Mouse (Mus musculus): ENCODE measurements around the gene Ralbp1. TPM values are rescaled to one million over a fixed set of nuclear protein-coding genes. Genes with fewer than 3 reads are reported as not detected.

The Ralbp1 gene
- polyA plus RNA-seq, 1 experiment from 2014 or later: 57.8 TPM

DNA sequence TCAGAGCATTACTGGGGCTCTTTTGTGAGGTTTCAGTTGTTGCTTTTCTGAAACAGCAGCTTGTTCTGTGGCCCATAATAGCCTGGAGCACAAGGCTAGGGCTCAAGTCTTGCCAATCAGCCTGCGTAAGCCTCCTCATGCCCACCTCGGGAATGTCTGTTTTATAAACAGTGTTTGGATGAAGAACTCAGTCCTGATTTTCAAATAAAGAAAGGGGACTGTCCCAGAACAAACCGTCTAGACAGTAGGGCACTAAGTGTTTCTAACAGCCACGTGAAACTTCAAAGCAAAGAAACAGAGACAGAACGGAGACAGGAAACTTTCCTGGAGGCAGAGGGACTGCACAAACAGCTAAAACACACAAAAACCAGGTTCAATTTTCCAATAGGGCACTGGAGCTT lies 14.0 kb downstream of the Ralbp1 start:
- no peak overlapping the region for H3K4me2 ChIP-seq
- no peaks in the 10 kb centered on the region for H3K27me3 ChIP-seq
- 0 out of 2 replicates have a peak, but pooled peaks cover 3% of the 10 kb centered on the region for H3K9me3 ChIP-seq
- H3K4me1 ChIP-seq (replicated peaks): peaks cover 14% of the 10 kb centered on the region
- no peak overlapping the region for H3K4me3 ChIP-seq (replicated peaks)
- no peak for ATAC-seq (ENCODE audit: insufficient number of reproducible peaks, insufficient read depth, low FRiP score, low TSS enrichment, low read depth)
- no peak overlapping the region for H3K9ac ChIP-seq (replicated peaks)
- peaks cover 12% of the 10 kb centered on the region; the same call in 1 of the 2 replicates for H3K36me3 ChIP-seq
- WGBS: 32% methylated on average over 5 of the region's 5 CpGs
- peak overlapping the region; percentile 51; the same call in 1 of the 2 replicates for H3K27ac ChIP-seq

DNA sequence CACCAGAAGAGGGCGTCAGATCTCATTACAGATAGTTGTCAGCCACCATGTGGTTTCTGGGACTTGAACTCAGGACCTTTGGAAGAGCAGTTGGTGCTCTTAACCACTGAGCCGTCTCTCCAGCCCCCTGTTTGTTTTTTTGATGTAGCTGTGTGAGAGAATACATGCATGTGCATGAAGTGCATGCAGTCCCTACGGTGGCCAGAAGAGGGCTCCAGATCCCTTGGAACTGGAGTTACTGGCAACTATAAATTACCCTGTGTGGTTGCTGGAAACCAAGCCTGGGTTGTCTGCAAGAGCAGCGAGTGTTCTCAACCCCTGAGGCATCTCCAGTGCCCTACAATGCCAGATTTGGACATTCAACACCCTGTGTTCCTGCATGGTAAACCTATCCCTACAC lies 15.5 kb downstream of the Ralbp1 start:
- Histone ChIP-seq H3K9ac (replicated peaks) (no peak overlapping the region), H3K4me2 (no peak overlapping the region), H3K4me1 (replicated peaks) (peaks cover 14% of the 10 kb centered on the region), H3K4me3 (replicated peaks) (no peak overlapping the region), H3K9me3 (0 out of 2 replicates have a peak, but pooled peaks cover 3% of the 10 kb centered on the region), H3K27ac (no peak overlapping the region), H3K36me3 (peaks cover 13% of the 10 kb centered on the region; the same call in 1 of the 2 replicates), H3K27me3 (no peaks in the 10 kb centered on the region)
- WGBS: 46% methylated on average over 4 of the region's 4 CpGs
- no peak for ATAC-seq (ENCODE audit: insufficient number of reproducible peaks, insufficient read depth, low FRiP score, low TSS enrichment, low read depth)

DNA sequence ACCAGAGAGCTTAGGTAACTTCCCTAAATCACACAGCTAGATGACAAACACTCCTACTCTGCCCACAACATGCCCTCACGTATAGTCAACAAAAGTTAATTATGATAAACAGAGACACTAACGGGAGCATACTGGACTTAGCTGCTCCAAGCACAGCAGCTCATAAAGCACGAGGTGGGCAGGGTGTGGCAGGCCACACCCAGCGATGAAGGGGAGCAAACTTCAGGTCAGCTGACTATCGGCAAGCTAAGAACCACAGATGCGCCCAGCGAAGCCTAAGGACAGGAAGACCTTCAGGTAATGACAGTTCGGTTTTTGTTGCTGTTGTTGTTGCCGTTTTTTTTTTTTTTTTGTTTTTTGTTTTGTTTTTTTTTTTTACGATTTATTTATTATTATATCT lies 15.9 kb downstream of the Ralbp1 start:
- Histone ChIP-seq H3K4me1 (replicated peaks) (peaks cover 14% of the 10 kb centered on the region), H3K27ac (no peak overlapping the region), H3K9me3 (0 out of 2 replicates have a peak, but pooled peaks cover 3% of the 10 kb centered on the region), H3K4me2 (no peak overlapping the region), H3K36me3 (peaks cover 13% of the 10 kb centered on the region; the same call in 1 of the 2 replicates), H3K27me3 (no peaks in the 10 kb centered on the region), H3K4me3 (replicated peaks) (no peak overlapping the region), H3K9ac (replicated peaks) (no peak overlapping the region)
- 86% methylated on average over 10 of the region's 10 CpGs for WGBS
- no peak for ATAC-seq (ENCODE audit: insufficient number of reproducible peaks, insufficient read depth, low FRiP score, low TSS enrichment, low read depth)

DNA sequence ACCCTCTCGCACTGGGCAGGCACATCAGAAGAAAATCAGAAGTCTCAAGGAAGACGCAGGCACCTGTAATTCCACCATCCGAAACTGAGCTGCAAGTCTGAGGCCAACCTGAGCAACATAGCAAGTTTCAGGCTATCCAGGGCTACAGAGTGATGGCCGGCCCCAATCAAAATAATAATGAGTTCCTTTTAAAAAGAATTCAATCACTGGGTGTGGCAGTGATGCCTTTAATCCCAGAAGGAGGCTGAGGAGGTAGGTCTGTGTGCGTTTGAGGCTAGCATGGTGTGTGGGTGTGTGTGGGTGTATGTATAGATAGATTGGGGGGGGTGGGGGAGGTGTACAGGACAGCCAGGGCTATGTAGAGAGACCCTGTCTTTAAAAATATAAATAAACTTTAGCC lies 17.6 kb downstream of the Ralbp1 start:
- H3K4me1 ChIP-seq (replicated peaks): peaks cover 10% of the 10 kb centered on the region
- ATAC-seq (ENCODE audit: insufficient number of reproducible peaks, insufficient read depth, low FRiP score, low TSS enrichment, low read depth): no peak
- no peaks in the 10 kb centered on the region for H3K27me3 ChIP-seq
- H3K9ac ChIP-seq (replicated peaks): no peak overlapping the region
- WGBS: 90% methylated on average over 5 of the region's 5 CpGs
- no peak overlapping the region for H3K27ac ChIP-seq
- 0 out of 2 replicates have a peak, but pooled peaks cover 3% of the 10 kb centered on the region for H3K9me3 ChIP-seq
- no peak overlapping the region for H3K4me2 ChIP-seq
- no peak overlapping the region for H3K4me3 ChIP-seq (replicated peaks)
- peaks cover 24% of the 10 kb centered on the region for H3K36me3 ChIP-seq

DNA sequence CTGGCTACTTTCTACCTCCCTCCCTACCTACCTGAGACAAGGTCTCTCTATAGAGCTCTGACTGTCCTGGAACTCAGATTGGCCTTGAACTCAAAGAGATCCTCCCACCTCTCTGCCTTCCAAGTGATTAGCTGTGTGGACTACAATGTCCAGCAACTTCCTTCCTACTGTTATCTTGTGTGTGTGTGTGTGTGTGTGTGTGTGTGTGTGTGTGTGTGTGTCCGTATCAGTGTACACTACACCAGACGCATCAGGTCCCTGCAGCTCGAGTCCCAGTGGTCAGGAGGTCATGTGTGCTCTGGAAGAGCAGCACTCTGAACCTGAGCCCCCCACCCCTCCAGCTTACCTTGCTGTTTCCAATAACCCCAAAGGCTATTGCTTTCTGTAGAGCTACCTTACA lies 19.4 kb downstream of the Ralbp1 start:
- WGBS: 77% methylated on average over 3 of the region's 3 CpGs
- no peak overlapping the region for H3K4me2 ChIP-seq
- H3K9me3 ChIP-seq: 0 out of 2 replicates have a peak, but pooled peaks cover 3% of the 10 kb centered on the region
- no peaks in the 10 kb centered on the region for H3K4me1 ChIP-seq (replicated peaks)
- peaks cover 28% of the 10 kb centered on the region for H3K36me3 ChIP-seq
- no peak overlapping the region for H3K4me3 ChIP-seq (replicated peaks)
- no peak for ATAC-seq (ENCODE audit: insufficient number of reproducible peaks, insufficient read depth, low FRiP score, low TSS enrichment, low read depth)
- H3K27me3 ChIP-seq: no peaks in the 10 kb centered on the region
- no peak overlapping the region for H3K27ac ChIP-seq
- H3K9ac ChIP-seq (replicated peaks): no peak overlapping the region

DNA sequence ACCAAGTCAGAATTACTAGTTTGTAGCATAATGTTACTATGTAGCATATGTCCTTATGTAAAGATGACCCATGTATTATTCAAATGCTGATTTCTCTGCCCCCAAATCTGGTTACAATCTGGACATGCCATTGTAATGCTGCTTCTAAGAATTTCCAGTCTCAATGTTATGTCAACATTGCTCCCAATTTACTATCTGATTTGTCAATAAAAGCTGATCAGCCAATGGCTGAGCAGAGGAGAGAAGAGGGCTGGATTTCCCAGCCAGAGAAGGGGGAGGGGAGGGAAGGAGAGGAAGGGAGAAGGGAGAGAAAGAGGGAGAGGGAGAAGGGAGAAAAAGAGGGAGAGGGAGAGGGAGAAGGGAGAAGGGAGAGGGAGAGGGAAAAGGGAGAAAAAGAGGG lies 20.3 kb downstream of the Ralbp1 start:
- Histone ChIP-seq H3K36me3 (peaks cover 32% of the 10 kb centered on the region), H3K4me3 (replicated peaks) (no peak overlapping the region), H3K27me3 (no peaks in the 10 kb centered on the region), H3K27ac (no peak overlapping the region), H3K4me2 (no peak overlapping the region), H3K4me1 (replicated peaks) (no peaks in the 10 kb centered on the region), H3K9ac (replicated peaks) (no peak overlapping the region), H3K9me3 (0 out of 2 replicates have a peak, but pooled peaks cover 1% of the 10 kb centered on the region)
- ATAC-seq (ENCODE audit: insufficient number of reproducible peaks, insufficient read depth, low FRiP score, low TSS enrichment, low read depth): no peak

DNA sequence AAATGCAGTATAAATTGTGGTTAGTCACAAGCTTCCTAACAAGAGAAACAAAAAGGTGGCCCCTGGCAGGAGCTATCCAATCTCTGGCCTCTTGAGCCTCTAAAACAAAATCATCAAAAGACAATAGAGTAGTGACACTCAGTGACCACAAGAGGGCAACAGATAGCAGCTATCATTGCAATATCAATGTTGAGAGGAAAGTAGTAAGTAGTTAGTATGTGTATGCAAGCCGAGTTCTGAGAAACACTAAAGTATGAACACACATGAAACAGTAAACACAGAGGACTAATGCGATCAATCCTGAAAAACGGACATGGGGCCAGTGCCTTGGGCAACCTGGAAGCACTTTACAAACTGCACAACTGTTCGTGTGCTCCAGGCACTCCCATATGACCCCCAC lies 20.9 kb downstream of the Ralbp1 start:
- peak; percentile 48; the same call in 1 of the 2 replicates for ATAC-seq (ENCODE audit: insufficient number of reproducible peaks, insufficient read depth, low FRiP score, low TSS enrichment, low read depth)
- 53% methylated on average over 4 of the region's 4 CpGs for WGBS
- Histone ChIP-seq H3K36me3 (peaks cover 32% of the 10 kb centered on the region), H3K4me2 (no peak overlapping the region), H3K9ac (replicated peaks) (no peak overlapping the region), H3K4me3 (replicated peaks) (no peak overlapping the region), H3K27ac (no peak overlapping the region), H3K9me3 (no peaks in the 10 kb centered on the region), H3K27me3 (no peaks in the 10 kb centered on the region), H3K4me1 (replicated peaks) (no peaks in the 10 kb centered on the region)

DNA sequence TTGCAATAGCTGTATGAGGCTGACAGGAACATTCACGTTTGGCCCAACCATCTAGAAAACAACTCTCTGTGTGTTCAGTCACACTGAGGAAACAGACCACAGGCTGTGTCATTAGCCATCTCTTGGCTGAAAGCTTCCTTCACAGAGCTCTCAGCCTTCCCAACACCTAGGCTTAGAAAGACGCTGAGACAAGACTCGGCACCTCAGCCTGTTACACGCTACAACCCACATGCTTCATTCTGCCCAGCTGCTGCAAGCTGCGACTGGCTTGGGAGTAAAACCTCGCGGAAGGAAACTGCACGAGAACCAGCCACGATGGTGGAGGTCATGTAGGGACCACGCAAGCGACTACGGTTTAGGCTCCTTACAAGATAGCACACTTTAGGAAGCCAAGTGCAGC lies 21.8 kb downstream of the Ralbp1 start:
- WGBS: 94% methylated on average over 12 of the region's 12 CpGs
- no peak for ATAC-seq (ENCODE audit: insufficient number of reproducible peaks, insufficient read depth, low FRiP score, low TSS enrichment, low read depth)
- Histone ChIP-seq H3K9ac (replicated peaks) (no peak overlapping the region), H3K36me3 (peaks cover 38% of the 10 kb centered on the region), H3K4me1 (replicated peaks) (no peaks in the 10 kb centered on the region), H3K4me3 (replicated peaks) (no peak overlapping the region), H3K9me3 (no peaks in the 10 kb centered on the region), H3K4me2 (no peak overlapping the region), H3K27me3 (no peaks in the 10 kb centered on the region), H3K27ac (no peak overlapping the region)

DNA sequence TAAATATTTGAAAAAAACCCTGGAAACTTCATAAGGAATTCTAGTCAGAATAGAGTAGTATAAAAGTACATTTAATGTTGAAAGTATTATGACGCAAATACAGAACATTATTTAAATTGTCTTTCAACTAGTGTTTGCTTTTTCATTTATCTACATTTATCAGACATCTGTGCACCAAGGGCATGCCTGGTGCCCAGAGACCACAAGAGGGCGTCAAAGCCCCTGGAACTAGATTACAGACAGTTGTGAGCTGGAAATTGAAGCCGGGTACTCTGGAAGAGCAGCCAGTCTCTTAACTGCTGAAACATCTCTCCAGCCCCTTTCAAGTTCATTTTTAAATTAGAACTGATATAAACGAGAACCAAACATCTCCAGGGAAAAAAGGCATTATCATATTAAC lies 23.0 kb downstream of the Ralbp1 start:
- no peaks in the 10 kb centered on the region for H3K4me1 ChIP-seq (replicated peaks)
- no peak overlapping the region for H3K27ac ChIP-seq
- H3K4me3 ChIP-seq (replicated peaks): no peak overlapping the region
- ATAC-seq (ENCODE audit: insufficient number of reproducible peaks, insufficient read depth, low FRiP score, low TSS enrichment, low read depth): no peak
- no peaks in the 10 kb centered on the region for H3K9me3 ChIP-seq
- no peaks in the 10 kb centered on the region for H3K27me3 ChIP-seq
- H3K9ac ChIP-seq (replicated peaks): no peak overlapping the region
- H3K4me2 ChIP-seq: no peak overlapping the region
- WGBS: 58% methylated on average over 4 of the region's 4 CpGs
- H3K36me3 ChIP-seq: peaks cover 46% of the 10 kb centered on the region

DNA sequence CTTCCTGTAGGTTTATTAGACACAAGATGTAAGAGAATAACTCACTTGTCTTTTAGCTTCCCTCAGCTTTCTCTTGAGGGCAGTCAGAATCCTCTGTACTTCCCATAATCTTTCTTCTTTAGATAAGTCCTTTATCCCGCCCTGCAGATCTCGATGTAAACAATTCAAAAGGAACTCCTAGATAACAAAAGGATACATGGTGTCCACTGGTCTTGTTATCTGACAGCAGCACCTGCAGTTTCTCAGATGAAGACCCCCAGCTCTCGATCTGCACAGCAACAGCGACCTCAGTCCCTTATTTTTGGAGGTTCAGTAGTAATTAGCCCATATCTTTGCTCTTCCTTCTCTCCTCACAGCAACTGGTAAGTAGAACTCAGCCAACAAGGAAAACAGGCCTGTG lies 28.0 kb downstream of the Ralbp1 start:
- Histone ChIP-seq H3K9me3 (0 out of 2 replicates have a peak, but pooled peaks cover 4% of the 10 kb centered on the region), H3K4me3 (replicated peaks) (no peak overlapping the region), H3K27me3 (no peaks in the 10 kb centered on the region), H3K4me1 (replicated peaks) (no peaks in the 10 kb centered on the region), H3K27ac (no peak overlapping the region), H3K9ac (replicated peaks) (no peak overlapping the region), H3K4me2 (no peak overlapping the region), H3K36me3 (peaks cover 67% of the 10 kb centered on the region)
- no peak for ATAC-seq (ENCODE audit: insufficient number of reproducible peaks, insufficient read depth, low FRiP score, low TSS enrichment, low read depth)
- 85% methylated on average over 4 of the region's 4 CpGs for WGBS

DNA sequence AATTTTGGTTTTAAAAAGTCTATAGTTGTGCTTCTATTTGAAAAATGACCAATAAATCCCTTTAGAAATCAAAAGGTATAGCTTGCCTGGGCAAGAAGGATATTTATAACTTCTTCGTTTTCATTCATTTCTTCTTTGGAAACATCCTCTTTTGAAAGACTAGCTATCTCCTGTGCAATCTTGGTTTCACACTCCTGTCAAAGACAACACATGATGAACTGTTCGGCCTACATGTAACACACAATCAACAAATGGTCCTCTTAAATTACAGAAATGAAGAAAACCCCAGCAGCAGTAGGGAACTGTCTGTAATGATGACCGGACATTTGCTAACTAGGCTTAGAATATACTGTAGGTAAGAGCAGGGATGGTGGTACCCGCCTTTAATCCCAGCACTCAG lies 31.6 kb downstream of the Ralbp1 start:
- no peaks in the 10 kb centered on the region for H3K4me1 ChIP-seq (replicated peaks)
- ATAC-seq (ENCODE audit: insufficient number of reproducible peaks, insufficient read depth, low FRiP score, low TSS enrichment, low read depth): no peak
- 0 out of 2 replicates have a peak, but pooled peaks cover 4% of the 10 kb centered on the region for H3K9me3 ChIP-seq
- no peak overlapping the region for H3K4me2 ChIP-seq
- no peak overlapping the region for H3K9ac ChIP-seq (replicated peaks)
- H3K27me3 ChIP-seq: no peaks in the 10 kb centered on the region
- no peak overlapping the region for H3K27ac ChIP-seq
- H3K36me3 ChIP-seq: peaks cover 89% of the 10 kb centered on the region
- 95% methylated on average over 4 of the region's 4 CpGs for WGBS
- H3K4me3 ChIP-seq (replicated peaks): no peak overlapping the region

DNA sequence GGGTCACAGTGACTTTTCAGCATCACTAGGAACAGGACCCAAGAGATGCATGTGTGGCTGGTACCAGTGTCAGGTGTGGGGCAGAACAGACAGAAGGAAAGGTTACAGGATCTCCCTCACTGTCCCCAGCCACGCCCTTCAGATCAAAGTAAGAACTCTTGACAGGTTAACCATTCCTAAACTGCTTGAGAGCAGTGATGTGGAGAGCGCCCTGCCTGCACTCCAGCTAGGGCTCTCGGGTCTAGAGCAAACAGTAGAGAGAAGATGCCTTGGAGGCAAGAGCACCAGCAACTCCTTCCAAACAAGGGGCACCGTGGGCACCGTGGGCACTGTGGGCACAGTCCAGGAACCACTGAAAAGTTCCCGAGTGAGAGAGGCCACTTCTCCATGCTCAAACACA lies 32.3 kb downstream of the Ralbp1 start:
- Histone ChIP-seq H3K27ac (no peak overlapping the region), H3K9me3 (0 out of 2 replicates have a peak, but pooled peaks cover 4% of the 10 kb centered on the region), H3K4me2 (no peak overlapping the region), H3K27me3 (no peaks in the 10 kb centered on the region), H3K4me3 (replicated peaks) (no peak overlapping the region), H3K36me3 (peaks cover 88% of the 10 kb centered on the region), H3K4me1 (replicated peaks) (no peaks in the 10 kb centered on the region), H3K9ac (replicated peaks) (no peak overlapping the region)
- no peak for ATAC-seq (ENCODE audit: insufficient number of reproducible peaks, insufficient read depth, low FRiP score, low TSS enrichment, low read depth)
- WGBS: 86% methylated on average over 6 of the region's 6 CpGs

Data from limb, embryonic 12.5 days (tissue).